Mouse (Mus musculus): ENCODE measurements around the gene Ppm1a. TPM values are rescaled to one million over a fixed set of nuclear protein-coding genes. Genes with fewer than 3 reads are reported as not detected.
"Not testable (repeated sequence)": the region's sequence is repeated elsewhere in the genome, so short reads cannot be mapped to it uniquely, and the experiment has no call there.

The Ppm1a gene
- total RNA-seq, 2 experiments from 2014 or later: 215 to 243 TPM

DNA sequence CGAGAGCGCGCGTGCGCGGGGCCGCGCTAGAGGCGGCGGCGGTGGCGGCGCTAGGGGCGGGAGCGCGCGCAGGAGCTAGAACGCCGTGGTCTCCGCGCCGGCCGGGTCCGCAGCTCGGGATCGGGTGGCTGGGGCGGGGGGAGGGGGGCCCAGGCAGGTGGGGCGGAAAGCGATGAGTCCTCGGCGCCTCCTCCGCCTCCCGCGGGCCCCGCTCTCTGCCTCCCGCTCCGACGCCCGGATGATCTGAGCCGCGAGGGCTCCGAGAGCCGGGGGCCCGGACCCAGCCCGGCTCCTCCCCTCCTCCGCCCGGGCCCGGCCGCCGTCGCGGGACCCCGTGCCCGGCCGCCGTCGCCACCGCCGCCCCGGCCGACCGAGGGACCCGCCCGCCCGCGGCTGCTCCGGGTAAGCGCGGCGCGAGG lies 4.0 kb downstream of the Ppm1a start:
- DNase-seq (ENCODE audit: low spot score in 2 of 2): no peak

- DNase-seq (ENCODE audit: low spot score in 2 of 2): peak; percentile 34 to 55
Observed at GRCm38 (mm10) chr12:72761649-72762261, 4.5 kb downstream of the Ppm1a start.

DNA sequence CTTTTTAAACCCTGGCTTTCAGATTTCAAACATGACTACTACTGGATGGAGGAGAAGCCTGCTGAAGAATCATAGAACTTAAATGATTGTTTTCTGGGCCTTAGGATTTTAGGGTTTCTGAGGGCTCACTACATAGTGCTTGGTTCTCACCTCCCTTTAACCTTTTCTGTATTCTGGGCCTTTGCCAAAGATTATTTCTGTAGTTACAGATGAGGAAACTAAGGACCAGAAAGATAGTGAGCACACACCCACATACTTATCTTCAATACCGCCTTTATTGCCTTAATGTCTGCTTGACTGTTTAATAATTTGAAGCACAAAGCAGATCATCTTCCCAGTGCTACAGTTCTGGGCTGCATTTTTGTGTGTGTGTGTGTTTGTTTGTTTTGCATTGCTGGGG lies 5.2 kb downstream of the Ppm1a start:
- no peak for DNase-seq (ENCODE audit: low spot score in 2 of 2)

DNA sequence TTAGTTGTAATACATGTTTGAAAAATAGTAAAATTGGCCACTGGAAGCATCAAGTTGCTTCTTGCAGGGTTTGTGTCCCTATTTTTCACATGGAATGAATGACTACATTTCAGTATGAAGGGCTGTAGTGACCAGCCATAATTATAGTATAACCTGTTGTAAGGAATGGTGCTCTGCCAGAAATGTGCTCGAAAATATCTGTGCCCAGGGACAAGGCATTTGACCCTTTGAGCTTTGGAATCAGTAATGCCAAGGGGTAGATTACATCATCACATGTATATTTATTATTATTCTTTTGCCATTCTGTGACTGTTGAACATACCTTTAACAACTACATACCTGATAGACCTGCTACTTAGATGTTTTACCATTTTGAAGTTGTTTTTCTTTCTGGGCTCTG lies 5.9 kb downstream of the Ppm1a start:
- no peak for DNase-seq (ENCODE audit: low spot score in 2 of 2)

GRCm38 (mm10) chr12:72767809-72768208 lies 10.6 kb downstream of the Ppm1a start:
- no peak for DNase-seq (ENCODE audit: low spot score in 2 of 2)

GRCm38 (mm10) chr12:72768230-72768629 lies 11.0 kb downstream of the Ppm1a start:
- no peak for DNase-seq (ENCODE audit: low spot score in 2 of 2)

DNA sequence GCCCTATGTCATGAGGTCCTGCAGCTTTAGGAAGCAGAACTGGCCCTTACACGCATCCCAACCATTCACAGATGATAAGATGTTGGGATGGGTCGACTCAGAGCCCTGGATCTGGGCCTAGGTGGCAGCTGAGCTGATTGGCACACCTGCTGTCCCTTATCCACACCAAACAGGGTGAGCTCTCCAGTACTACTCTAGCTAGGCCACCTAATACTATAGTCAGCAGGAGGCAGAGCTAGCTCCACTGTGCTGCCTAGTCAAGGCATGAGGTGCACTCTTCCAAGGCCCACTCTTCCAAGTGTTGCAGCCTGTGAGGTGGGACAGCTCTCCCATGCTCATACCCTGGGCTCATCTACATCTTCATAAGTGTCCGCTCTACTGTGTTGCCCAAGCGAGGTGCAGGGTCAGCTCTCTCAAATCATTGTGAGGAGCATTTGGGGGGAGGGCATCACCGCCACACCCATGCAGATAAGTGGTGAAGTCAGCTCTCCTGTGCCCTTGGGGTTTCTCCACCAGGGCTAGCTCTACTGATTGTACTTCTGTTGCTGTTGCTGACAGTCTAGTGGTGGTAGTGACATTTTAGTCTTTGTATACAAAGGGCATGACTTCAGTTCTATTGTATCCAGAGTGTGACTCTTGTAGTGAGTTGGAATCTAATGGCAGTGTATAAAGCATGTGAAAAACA lies 12.4 kb downstream of the Ppm1a start:
- DNase-seq (ENCODE audit: low spot score in 2 of 2): no peak

GRCm38 (mm10) chr12:72771153-72771552 lies 13.9 kb downstream of the Ppm1a start:
- DNase-seq (ENCODE audit: low spot score in 2 of 2): no peak

GRCm38 (mm10) chr12:72771711-72772110 lies 14.5 kb downstream of the Ppm1a start:
- no peak for DNase-seq (ENCODE audit: low spot score in 2 of 2)

DNA sequence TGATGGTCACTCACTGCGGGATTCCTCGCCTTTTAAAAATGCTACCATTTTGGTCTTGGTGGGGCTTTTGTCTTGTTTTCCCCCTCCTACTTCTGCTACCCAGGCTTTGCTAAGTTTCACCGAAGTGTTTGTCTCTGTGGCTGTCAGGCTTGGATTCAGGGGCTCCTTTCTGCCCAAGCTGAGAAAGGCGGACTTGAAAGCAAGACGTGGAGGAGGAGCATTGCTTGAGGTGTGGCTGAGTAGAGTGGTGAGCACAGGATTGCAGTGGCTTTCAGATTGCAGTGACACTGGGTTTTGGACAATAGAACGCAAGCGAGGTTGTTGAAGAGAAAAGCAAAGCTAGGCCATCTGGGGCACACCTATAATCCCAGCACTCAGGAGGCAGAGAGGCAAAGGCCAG lies 16.7 kb downstream of the Ppm1a start:
- no peak for DNase-seq (ENCODE audit: low spot score in 2 of 2)

- DNase-seq (ENCODE audit: low spot score in 2 of 2): no peak
Observed at GRCm38 (mm10) chr12:72777244-72777643, 20.0 kb downstream of the Ppm1a start.

GRCm38 (mm10) chr12:72780136-72780535 lies 22.9 kb downstream of the Ppm1a start:
- DNase-seq (ENCODE audit: low spot score in 2 of 2): no peak

DNA sequence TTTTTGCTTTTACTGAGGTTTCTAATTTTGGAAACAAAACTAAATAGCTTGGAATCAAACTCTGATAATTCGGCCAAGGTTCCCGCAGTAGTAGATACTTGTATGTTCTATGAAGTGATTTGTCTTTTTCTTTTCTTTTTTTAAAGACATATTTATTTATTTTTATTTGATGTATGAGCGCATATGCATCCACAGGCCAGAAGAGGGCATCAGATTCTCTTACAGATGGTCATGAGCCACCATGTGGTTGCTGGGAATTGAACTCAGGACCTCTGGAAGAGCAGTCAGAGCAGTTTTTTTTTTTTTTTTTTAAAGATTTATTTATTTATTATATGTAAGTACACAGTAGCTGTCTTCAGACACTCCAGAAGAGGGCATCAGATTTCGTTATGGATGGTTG lies 25.5 kb downstream of the Ppm1a start:
- not testable (repeated sequence) for DNase-seq (ENCODE audit: low spot score in 2 of 2)

- no peak for DNase-seq (ENCODE audit: low spot score in 2 of 2)
Observed at GRCm38 (mm10) chr12:72785183-72785930, 28.1 kb downstream of the Ppm1a start.

DNA sequence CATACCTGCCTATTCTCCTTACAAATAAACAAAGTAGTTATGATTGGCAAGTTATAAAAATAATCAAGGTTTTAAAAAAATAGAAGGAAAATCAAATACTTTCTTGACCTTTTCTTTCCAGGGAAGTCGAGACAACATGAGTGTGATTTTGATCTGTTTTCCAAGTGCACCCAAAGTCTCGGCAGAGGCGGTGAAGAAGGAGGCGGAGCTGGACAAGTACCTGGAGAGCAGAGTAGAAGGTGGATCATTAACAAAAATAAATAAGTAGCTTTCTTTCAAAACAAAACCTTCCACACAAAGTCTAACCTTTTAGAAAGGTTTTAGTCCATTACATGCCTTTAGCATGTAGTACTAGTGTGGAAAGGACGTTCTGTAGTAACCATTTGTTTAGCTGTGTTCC lies 29.3 kb downstream of the Ppm1a start:
- no peak for DNase-seq (ENCODE audit: low spot score in 2 of 2)

GRCm38 (mm10) chr12:72786986-72787385 lies 29.7 kb downstream of the Ppm1a start:
- no peak for DNase-seq (ENCODE audit: low spot score in 2 of 2)

GRCm38 (mm10) chr12:72790538-72790937 lies 33.3 kb downstream of the Ppm1a start:
- DNase-seq (ENCODE audit: low spot score in 2 of 2): no peak

GRCm38 (mm10) chr12:72792320-72793091 lies 35.3 kb downstream of the Ppm1a start:
- no peak for DNase-seq (ENCODE audit: low spot score in 2 of 2)

GRCm38 (mm10) chr12:72793983-72794382 lies 36.7 kb downstream of the Ppm1a start:
- DNase-seq (ENCODE audit: low spot score in 2 of 2): peak in 1 of 2 experiments; percentile 14

GRCm38 (mm10) chr12:72809798-72810197 lies 52.5 kb downstream of the Ppm1a start:
- no peak for DNase-seq (ENCODE audit: low spot score in 2 of 2)

GRCm38 (mm10) chr12:72811588-72811987 lies 54.3 kb downstream of the Ppm1a start:
- DNase-seq (ENCODE audit: low spot score in 2 of 2): no peak

All from layer of hippocampus, postnatal 14 days (tissue).